Mouse (Mus musculus): Measurements from ENCODE around the gene Gatad2b. TPM values are rescaled to one million over a fixed set of nuclear protein-coding genes. Genes with fewer than 3 reads are reported as not detected.

The Gatad2b gene
- polyA plus RNA-seq, 1 experiment from 2014 or later: 10.4 TPM

DNA sequence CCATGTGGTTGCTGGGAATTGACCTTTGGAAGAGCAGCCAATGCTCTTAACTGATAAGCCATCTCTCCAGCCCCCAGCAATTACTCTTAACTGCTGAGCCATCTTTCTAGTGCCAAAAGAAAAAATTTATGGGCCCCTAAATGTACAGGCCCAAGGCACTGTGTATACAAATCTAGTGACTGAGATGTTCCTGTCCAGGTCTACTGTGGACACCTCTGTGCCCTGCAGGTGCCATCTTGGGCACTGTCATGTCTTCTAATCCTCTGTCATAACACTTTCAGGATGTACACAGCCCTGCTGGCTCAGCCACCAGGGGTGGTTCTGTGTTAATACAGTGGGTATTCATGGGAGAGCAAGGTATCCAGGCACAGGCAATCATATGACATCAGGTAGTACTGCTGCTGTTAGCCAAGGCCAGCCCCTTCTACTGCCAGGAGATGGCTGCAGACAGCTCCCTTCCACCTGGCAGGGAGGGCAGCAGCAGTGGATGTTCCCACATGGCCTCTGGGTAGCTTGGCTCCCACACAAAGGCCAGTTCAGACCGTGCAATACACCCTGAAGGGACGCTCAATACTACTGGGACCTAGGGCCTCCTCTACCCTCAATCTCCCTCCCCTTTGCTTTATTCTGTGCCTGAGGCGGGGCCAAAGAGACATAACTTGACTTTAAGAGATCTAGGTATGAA lies 82.7 kb downstream of the Gatad2b start:
- Histone ChIP-seq H3K9me3 (ENCODE audit: control insufficient read depth, low read length) (no peaks in the 10 kb centered on the region), H3K4me2 (no peak overlapping the region), H3K36me3 (ENCODE audit: control insufficient read depth, insufficient read depth, low read length) (no peaks in the 10 kb centered on the region), H3K4me1 (ENCODE audit: control insufficient read depth, insufficient read depth, low read length) (peaks cover 10% of the 10 kb centered on the region), H3K4me3 (ENCODE audit: low read depth, low read length) (no peak overlapping the region), H3K27me3 (ENCODE audit: control insufficient read depth, insufficient read depth, low read length) (no peaks in the 10 kb centered on the region), H3K9ac (ENCODE audit: low read length) (0 out of 2 replicates have a peak overlapping the region, but pooled peaks have one; percentile 6), H3K27ac (ENCODE audit: low read depth, low read length) (peak overlapping the region; percentile 41; the same call in 1 of the 2 replicates)
- 17% methylated on average over 3 of the region's 3 CpGs for WGBS
- ATAC-seq (ENCODE audit: low FRiP score) (peak; percentile 28; the same call in 1 of the 2 replicates), DNase-seq (ENCODE audit: low spot score, missing footprints) (no peak)

DNA sequence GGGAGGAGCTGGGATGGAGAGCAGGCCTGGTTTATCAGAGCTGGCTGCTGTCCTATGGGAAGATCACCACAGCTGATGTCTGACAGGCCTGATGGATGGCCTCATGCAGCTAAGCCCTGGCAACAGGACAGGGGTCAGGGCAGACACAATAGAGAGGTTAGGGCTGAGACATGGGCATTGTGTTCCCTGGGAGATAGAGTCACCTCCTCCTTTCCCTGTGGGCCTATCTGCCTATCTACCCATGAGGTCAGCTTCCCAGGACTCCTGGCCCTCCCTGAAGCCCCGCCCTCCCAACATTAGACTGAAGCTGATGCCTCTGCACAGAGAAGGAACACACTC lies 83.2 kb downstream of the Gatad2b start:
- Histone ChIP-seq H3K27me3 (ENCODE audit: control insufficient read depth, insufficient read depth, low read length) (no peaks in the 10 kb centered on the region), H3K36me3 (ENCODE audit: control insufficient read depth, insufficient read depth, low read length) (no peaks in the 10 kb centered on the region), H3K4me3 (ENCODE audit: low read depth, low read length) (no peak overlapping the region), H3K4me1 (ENCODE audit: control insufficient read depth, insufficient read depth, low read length) (peaks cover 10% of the 10 kb centered on the region), H3K4me2 (no peak overlapping the region), H3K9me3 (ENCODE audit: control insufficient read depth, low read length) (no peaks in the 10 kb centered on the region), H3K9ac (ENCODE audit: low read length) (0 out of 2 replicates have a peak overlapping the region, but pooled peaks have one; percentile 6), H3K27ac (ENCODE audit: low read depth, low read length) (peak overlapping the region; percentile 41; the same call in 1 of the 2 replicates)
- DNase-seq (ENCODE audit: low spot score, missing footprints): peak; percentile 89
- peak; percentile 68 for ATAC-seq (ENCODE audit: low FRiP score)
- 20% methylated on average over 1 of the region's 1 CpGs for WGBS

DNA sequence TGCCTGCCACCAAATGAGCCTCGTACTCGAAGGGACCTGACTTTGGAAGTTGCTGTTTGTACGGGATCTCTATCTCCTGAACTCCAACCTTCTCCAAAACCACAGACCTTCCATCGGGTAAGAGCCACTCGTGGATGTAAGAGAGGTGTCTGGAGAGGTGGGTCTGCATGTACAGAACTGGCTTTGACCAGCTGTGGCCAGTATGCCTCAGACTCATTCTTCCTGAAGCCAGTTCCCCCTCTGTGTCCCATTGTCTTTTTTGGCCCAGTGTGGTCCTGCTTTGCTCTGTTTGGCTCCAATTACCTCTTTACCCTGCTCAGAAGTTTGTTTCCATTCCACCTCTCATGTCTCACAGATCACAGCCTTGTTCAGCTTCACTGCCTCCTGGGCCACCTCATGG lies 85.5 kb downstream of the Gatad2b start:
- H3K27ac ChIP-seq (ENCODE audit: low read depth, low read length): no peak overlapping the region
- H3K27me3 ChIP-seq (ENCODE audit: control insufficient read depth, insufficient read depth, low read length): no peaks in the 10 kb centered on the region
- DNase-seq (ENCODE audit: low spot score, missing footprints) (no peak), ATAC-seq (ENCODE audit: low FRiP score) (no peak)
- no peak overlapping the region for H3K4me2 ChIP-seq
- WGBS: 87% methylated on average over 5 of the region's 5 CpGs
- no peak overlapping the region for H3K9ac ChIP-seq (ENCODE audit: low read length)
- no peak overlapping the region for H3K4me3 ChIP-seq (ENCODE audit: low read depth, low read length)
- H3K4me1 ChIP-seq (ENCODE audit: control insufficient read depth, insufficient read depth, low read length): peaks cover 10% of the 10 kb centered on the region
- H3K36me3 ChIP-seq (ENCODE audit: control insufficient read depth, insufficient read depth, low read length): no peaks in the 10 kb centered on the region
- no peaks in the 10 kb centered on the region for H3K9me3 ChIP-seq (ENCODE audit: control insufficient read depth, low read length)

DNA sequence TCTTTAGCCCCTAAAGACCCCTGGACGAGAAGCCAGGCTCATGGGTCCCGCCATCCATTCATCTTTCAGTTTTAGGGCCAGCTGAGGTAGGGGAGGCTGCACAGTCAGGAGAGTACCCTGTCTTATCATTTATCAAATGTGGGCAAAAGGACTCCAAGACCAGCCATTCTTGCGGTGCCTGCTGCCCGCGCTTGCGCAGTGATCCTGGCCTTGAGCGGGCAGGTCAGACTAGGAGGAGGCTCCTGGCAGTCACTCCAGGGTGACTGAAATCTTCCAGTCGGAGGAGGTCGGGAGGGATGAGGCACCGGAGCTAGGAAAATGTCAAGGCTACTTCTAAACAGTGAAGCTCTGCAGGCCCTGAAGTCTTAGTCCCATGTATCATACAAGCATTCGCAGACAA lies 88.7 kb downstream of the Gatad2b start:
- ATAC-seq (ENCODE audit: low FRiP score) (no peak), DNase-seq (ENCODE audit: low spot score, missing footprints) (no peak)
- Histone ChIP-seq H3K4me3 (ENCODE audit: low read depth, low read length) (no peak overlapping the region), H3K36me3 (ENCODE audit: control insufficient read depth, insufficient read depth, low read length) (no peaks in the 10 kb centered on the region; the same call in 1 of the 2 replicates), H3K9me3 (ENCODE audit: control insufficient read depth, low read length) (no peaks in the 10 kb centered on the region), H3K27me3 (ENCODE audit: control insufficient read depth, insufficient read depth, low read length) (no peaks in the 10 kb centered on the region), H3K9ac (ENCODE audit: low read length) (no peak overlapping the region), H3K4me1 (ENCODE audit: control insufficient read depth, insufficient read depth, low read length) (no peaks in the 10 kb centered on the region), H3K27ac (ENCODE audit: low read depth, low read length) (no peak overlapping the region), H3K4me2 (no peak overlapping the region)
- WGBS: 79% methylated on average over 11 of the region's 11 CpGs

DNA sequence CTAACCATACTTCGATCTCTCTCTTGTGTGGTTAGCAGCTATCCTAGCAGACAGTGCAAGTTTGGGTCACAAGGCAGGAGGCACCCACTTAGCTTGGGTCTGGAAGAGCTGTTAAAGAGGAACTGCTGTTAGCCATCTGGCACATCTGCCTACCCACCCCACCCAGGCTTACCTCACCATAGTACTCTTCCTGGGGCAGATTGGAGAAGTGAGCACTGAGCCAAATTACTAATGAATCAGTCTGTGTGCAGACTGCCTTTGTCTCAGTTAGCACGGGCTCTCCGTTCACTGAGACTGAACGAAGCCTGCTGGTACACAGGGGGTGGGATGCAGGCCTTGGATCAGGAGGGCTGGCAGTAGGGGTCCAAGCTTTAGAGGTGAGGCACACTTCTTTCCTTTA lies 90.7 kb downstream of the Gatad2b start:
- H3K4me3 ChIP-seq (ENCODE audit: low read depth, low read length): no peak overlapping the region
- H3K27ac ChIP-seq (ENCODE audit: low read depth, low read length): no peak overlapping the region
- no peaks in the 10 kb centered on the region; the same call in 1 of the 2 replicates for H3K36me3 ChIP-seq (ENCODE audit: control insufficient read depth, insufficient read depth, low read length)
- H3K4me2 ChIP-seq: no peak overlapping the region
- H3K4me1 ChIP-seq (ENCODE audit: control insufficient read depth, insufficient read depth, low read length): peaks cover 1% of the 10 kb centered on the region
- peaks cover 2% of the 10 kb centered on the region for H3K27me3 ChIP-seq (ENCODE audit: control insufficient read depth, insufficient read depth, low read length)
- H3K9me3 ChIP-seq (ENCODE audit: control insufficient read depth, low read length): no peaks in the 10 kb centered on the region
- no peak overlapping the region for H3K9ac ChIP-seq (ENCODE audit: low read length)
- DNase-seq (ENCODE audit: low spot score, missing footprints) (no peak), ATAC-seq (ENCODE audit: low FRiP score) (no peak)
- 98% methylated on average over 4 of the region's 4 CpGs for WGBS

DNA sequence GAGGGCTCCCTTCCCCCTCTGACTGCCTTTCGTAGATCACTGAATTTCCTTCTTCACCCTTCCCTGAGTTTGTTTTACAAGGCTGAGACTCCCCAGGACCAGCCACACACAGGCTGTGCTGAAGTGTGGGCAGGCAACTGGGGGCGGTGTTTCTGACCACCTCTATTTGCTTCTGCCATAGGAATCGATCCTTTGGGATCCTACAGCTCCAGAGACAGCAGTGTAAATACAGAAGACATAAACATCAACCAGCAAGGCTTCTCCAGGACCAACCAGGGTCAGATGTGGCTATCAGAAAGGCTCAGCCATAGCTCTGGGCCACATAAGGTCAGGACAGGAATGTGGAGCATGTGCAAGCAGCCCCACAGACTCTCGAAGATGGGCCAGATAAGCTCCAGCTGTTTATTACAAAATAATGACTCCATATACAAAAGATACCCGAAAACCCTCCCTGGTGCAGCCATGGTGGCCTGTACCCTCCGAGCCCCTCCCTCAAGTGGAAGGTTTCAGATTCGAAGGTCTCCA lies 91.9 kb downstream of the Gatad2b start:
- Histone ChIP-seq H3K9me3 (ENCODE audit: control insufficient read depth, low read length) (no peaks in the 10 kb centered on the region), H3K9ac (ENCODE audit: low read length) (no peak overlapping the region), H3K27ac (ENCODE audit: low read depth, low read length) (no peak overlapping the region), H3K36me3 (ENCODE audit: control insufficient read depth, insufficient read depth, low read length) (no peaks in the 10 kb centered on the region; the same call in 1 of the 2 replicates), H3K4me1 (ENCODE audit: control insufficient read depth, insufficient read depth, low read length) (peaks cover 10% of the 10 kb centered on the region), H3K4me3 (ENCODE audit: low read depth, low read length) (no peak overlapping the region), H3K4me2 (no peak overlapping the region), H3K27me3 (ENCODE audit: control insufficient read depth, insufficient read depth, low read length) (peaks cover 2% of the 10 kb centered on the region)
- ATAC-seq (ENCODE audit: low FRiP score) (no peak), DNase-seq (ENCODE audit: low spot score, missing footprints) (no peak)
- WGBS: 81% methylated on average over 7 of the region's 7 CpGs

DNA sequence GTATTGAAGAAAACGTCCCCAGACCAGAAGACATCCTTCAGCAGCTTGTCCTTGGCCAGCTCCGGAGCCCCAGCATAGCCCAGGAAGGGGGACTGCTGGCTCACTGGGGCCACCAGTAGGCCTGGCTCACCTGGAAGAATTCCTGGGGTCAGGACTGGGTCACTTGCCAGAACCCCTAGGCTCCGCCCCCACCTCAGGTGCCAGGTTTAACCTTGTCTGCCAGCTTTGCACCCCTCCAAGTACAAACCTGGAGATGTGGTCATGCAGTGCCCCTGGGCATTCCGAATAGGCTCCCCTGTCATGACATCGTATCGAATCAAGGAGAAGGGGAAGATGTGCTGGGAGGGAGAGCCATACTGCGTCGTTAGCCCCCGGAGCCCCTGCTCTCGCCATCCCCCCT lies 93.8 kb downstream of the Gatad2b start:
- Histone ChIP-seq H3K4me1 (ENCODE audit: control insufficient read depth, insufficient read depth, low read length) (peaks cover 14% of the 10 kb centered on the region), H3K4me3 (ENCODE audit: low read depth, low read length) (no peak overlapping the region), H3K9me3 (ENCODE audit: control insufficient read depth, low read length) (no peaks in the 10 kb centered on the region), H3K27me3 (ENCODE audit: control insufficient read depth, insufficient read depth, low read length) (peaks cover 2% of the 10 kb centered on the region), H3K36me3 (ENCODE audit: control insufficient read depth, insufficient read depth, low read length) (peaks cover under 1% of the 10 kb centered on the region; the same call in 1 of the 2 replicates), H3K4me2 (no peak overlapping the region), H3K9ac (ENCODE audit: low read length) (no peak overlapping the region), H3K27ac (ENCODE audit: low read depth, low read length) (no peak overlapping the region)
- no peak for DNase-seq (ENCODE audit: low spot score, missing footprints)
- 94% methylated on average over 10 of the region's 10 CpGs for WGBS
- ATAC-seq (ENCODE audit: low FRiP score): no peak

DNA sequence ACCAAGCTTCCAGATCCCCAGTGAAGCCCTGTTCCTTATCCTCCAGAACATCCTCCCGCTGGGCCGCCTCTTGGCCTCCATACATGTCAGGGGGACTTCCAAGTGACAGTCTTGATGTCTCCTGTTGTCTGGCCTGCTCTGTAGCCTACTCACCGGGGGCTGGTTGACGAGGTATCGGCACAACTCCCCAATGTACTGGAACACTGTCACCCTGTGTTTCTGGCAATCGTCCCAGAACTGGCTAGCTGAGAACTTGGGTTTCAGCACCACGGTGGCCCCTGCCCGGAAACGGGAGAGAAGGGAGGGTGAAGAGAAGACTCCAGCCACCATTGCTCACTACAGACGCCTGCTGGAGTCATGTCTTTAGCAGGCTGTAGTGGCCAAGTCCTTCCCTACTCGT lies 94.5 kb downstream of the Gatad2b start:
- Histone ChIP-seq H3K36me3 (ENCODE audit: control insufficient read depth, insufficient read depth, low read length) (peaks cover 7% of the 10 kb centered on the region), H3K27me3 (ENCODE audit: control insufficient read depth, insufficient read depth, low read length) (peaks cover 2% of the 10 kb centered on the region), H3K4me3 (ENCODE audit: low read depth, low read length) (no peak overlapping the region), H3K9ac (ENCODE audit: low read length) (no peak overlapping the region), H3K9me3 (ENCODE audit: control insufficient read depth, low read length) (no peaks in the 10 kb centered on the region), H3K4me2 (no peak overlapping the region), H3K27ac (ENCODE audit: low read depth, low read length) (no peak overlapping the region), H3K4me1 (ENCODE audit: control insufficient read depth, insufficient read depth, low read length) (peaks cover 14% of the 10 kb centered on the region)
- WGBS: 88% methylated on average over 11 of the region's 11 CpGs
- ATAC-seq (ENCODE audit: low FRiP score) (no peak), DNase-seq (ENCODE audit: low spot score, missing footprints) (no peak)

DNA sequence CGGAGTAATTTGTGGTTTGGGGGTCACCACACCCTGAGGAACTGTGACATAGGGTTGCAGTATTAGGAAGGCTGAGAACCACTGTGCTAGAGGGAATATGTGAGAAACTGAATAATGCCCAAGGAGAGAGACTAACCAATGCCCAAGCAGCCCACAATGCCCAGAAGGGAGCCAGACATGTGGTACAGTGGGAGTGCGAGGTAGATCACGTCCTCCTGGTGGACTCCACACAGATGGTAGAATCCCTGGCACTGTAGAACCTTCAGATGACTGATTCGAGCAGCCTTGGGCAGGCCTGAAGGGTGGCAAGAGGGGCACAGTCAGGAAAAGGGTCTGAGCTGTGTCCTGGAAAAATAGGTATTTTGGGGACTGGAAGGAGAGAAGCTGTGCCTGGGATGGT lies 95.2 kb downstream of the Gatad2b start:
- Histone ChIP-seq H3K36me3 (ENCODE audit: control insufficient read depth, insufficient read depth, low read length) (peaks cover 14% of the 10 kb centered on the region), H3K4me1 (ENCODE audit: control insufficient read depth, insufficient read depth, low read length) (peaks cover 14% of the 10 kb centered on the region), H3K4me2 (peak overlapping the region; percentile 97; the same call in 1 of the 2 replicates), H3K4me3 (ENCODE audit: low read depth, low read length) (peak overlapping the region; percentile 54; the same call in 1 of the 2 replicates), H3K9me3 (ENCODE audit: control insufficient read depth, low read length) (no peaks in the 10 kb centered on the region), H3K27ac (ENCODE audit: low read depth, low read length) (no peak overlapping the region), H3K27me3 (ENCODE audit: control insufficient read depth, insufficient read depth, low read length) (peaks cover 2% of the 10 kb centered on the region), H3K9ac (ENCODE audit: low read length) (no peak overlapping the region)
- no peak for DNase-seq (ENCODE audit: low spot score, missing footprints)
- ATAC-seq (ENCODE audit: low FRiP score): no peak
- WGBS: 95% methylated on average over 4 of the region's 4 CpGs
